13 mouse cellular contexts compared by ENCODE assay signal in genomic region chr3:141782553-141782952, GRCm38 (mm10).
"Had no signal": no experiment of that assay in that cellular context is flagged by ENCODE, and none has a peak within 500 bp of the region (broad histone marks: within the 10 kb centered on the region; RNA-seq: fewer than 3 reads in every experiment).

No protein-coding gene starts in this region.

- H3K27me3 ChIP-seq: limb, embryonic 15.5 days; liver, embryonic 12.5 days; lung, embryonic 15.5 days; megakaryocyte, embryonic 14.5 days; midbrain, embryonic 15.5 days; neural tube, embryonic 12.5 days had no signal

- H3K9ac ChIP-seq: limb, embryonic 15.5 days; liver, embryonic 12.5 days; lung, embryonic 15.5 days; midbrain, embryonic 15.5 days; neural tube, embryonic 12.5 days had no signal

- H3K27ac ChIP-seq: limb, embryonic 15.5 days; liver, embryonic 12.5 days; lung, embryonic 15.5 days; macrophage; midbrain, embryonic 15.5 days; neural tube, embryonic 12.5 days had no signal

- ATAC-seq: liver, embryonic 12.5 days; midbrain, embryonic 15.5 days had no signal

- H3K4me2 ChIP-seq: limb, embryonic 15.5 days; liver, embryonic 12.5 days; lung, embryonic 15.5 days; midbrain, embryonic 11.5 days; midbrain, embryonic 15.5 days; neural tube, embryonic 12.5 days had no signal

- DNase-seq: lung, postnatal 14 days; right cerebral cortex, postnatal 4 days; spleen, adult 18-20 months; thymus, adult 18-20 months; thymus, postnatal 25 days had no signal

- H3K4me1 ChIP-seq: liver, embryonic 12.5 days; lung, embryonic 15.5 days; megakaryocyte, embryonic 14.5 days; neural tube, embryonic 12.5 days had no signal

- H3K4me3 ChIP-seq: limb, embryonic 15.5 days; liver, embryonic 12.5 days; lung, embryonic 15.5 days; megakaryocyte, embryonic 14.5 days; midbrain, embryonic 15.5 days; neural tube, embryonic 12.5 days had no signal

- H3K9me3 ChIP-seq: limb, embryonic 15.5 days; liver, embryonic 12.5 days; lung, embryonic 15.5 days; megakaryocyte, embryonic 14.5 days; midbrain, embryonic 15.5 days; neural tube, embryonic 12.5 days had no signal

- H3K36me3 ChIP-seq: limb, embryonic 15.5 days; liver, embryonic 12.5 days; lung, embryonic 15.5 days; midbrain, embryonic 15.5 days; neural tube, embryonic 12.5 days had no signal
